Mouse (Mus musculus) midbrain, embryonic 14.5 days (tissue): ENCODE measurements around the gene Lipc. TPM values are rescaled to one million over a fixed set of nuclear protein-coding genes. Genes with fewer than 3 reads are reported as not detected.

Experiments used
- ATAC-seq: fragments of 200-750 bp; cut with Nextera tagmentation; 2 replicates; pipeline ENCODE4 v1.8.0; 2017; ENCODE audit warnings: moderate number of reproducible peaks, moderate library complexity; ENCODE audit not compliant: low FRiP score, low TSS enrichment
- DNase-seq: peaks from one replicate; pipeline ENCODE4 v3.0.0-alpha.2; 2015
- H3K27ac ChIP-seq: fragments of 300-500 bp; sonication (generic); replicated peaks from 2 replicates; pipeline ENCODE4 v1.5.1; 2014; ENCODE audit warnings: mild to moderate bottlenecking, low read depth, low read length, moderate library complexity
- H3K27me3 ChIP-seq: fragments of 300-500 bp; sonication (generic); 2 replicates; pipeline ENCODE4 v1.6.1; 2014; ENCODE audit warnings: low read length, control low read depth, mixed read lengths; ENCODE audit not compliant: control insufficient read depth, insufficient read depth
- H3K36me3 ChIP-seq: fragments of 300-500 bp; sonication (generic); 2 replicates; pipeline ENCODE4 v1.6.1; 2014; ENCODE audit warnings: low read length, control low read depth; ENCODE audit not compliant: control insufficient read depth, insufficient read depth
- H3K4me1 ChIP-seq: fragments of 300-500 bp; sonication (generic); 2 replicates; pipeline ENCODE4 v1.6.1; 2014; ENCODE audit warnings: mild to moderate bottlenecking, antibody characterized with exemption, low read length, control low read depth; ENCODE audit not compliant: control insufficient read depth, insufficient read depth
- H3K4me2 ChIP-seq: fragments of 300-500 bp; sonication (generic); 2 replicates; pipeline ENCODE4 v1.6.1; 2014; ENCODE audit warnings: mild to moderate bottlenecking, low read length, moderate library complexity
- H3K4me3 ChIP-seq: fragments of 300-500 bp; sonication (generic); replicated peaks from 2 replicates; pipeline ENCODE4 v1.5.1; 2014; ENCODE audit warnings: low read depth, low read length
- H3K9ac ChIP-seq: fragments of 300-500 bp; sonication (generic); replicated peaks from 2 replicates; pipeline ENCODE4 v1.6.1; 2014; ENCODE audit warnings: mild to moderate bottlenecking, low read length, moderate library complexity
- H3K9me3 ChIP-seq: fragments of 300-500 bp; sonication (generic); 2 replicates; pipeline ENCODE4 v1.6.1; 2016; ENCODE audit warnings: low read length, control low read depth, mixed read lengths; ENCODE audit not compliant: control insufficient read depth
- WGBS: fragments of 180-500 bp; shearing (Covaris S2); extraction: QIAGEN DNeasy Blood & Tissue Kit; methylation state at CpG from one replicate; pipeline ENCODE4 v1.1.7; 2014; 5-methylcytosine and 5-hydroxymethylcytosine counted together
- polyA plus RNA-seq: library from polyadenylated mRNA; unstranded; fragments of >200 nt; fragmentation: Nextera tagmentation; extraction: Ambion mirVana; gene quantifications from 2 replicates; pipeline ENCODE4 v1.2.1, GENCODE M21; 2014

Gene Lipc
- polyA plus RNA-seq, 1 experiment from 2014 or later = not detected

DNA sequence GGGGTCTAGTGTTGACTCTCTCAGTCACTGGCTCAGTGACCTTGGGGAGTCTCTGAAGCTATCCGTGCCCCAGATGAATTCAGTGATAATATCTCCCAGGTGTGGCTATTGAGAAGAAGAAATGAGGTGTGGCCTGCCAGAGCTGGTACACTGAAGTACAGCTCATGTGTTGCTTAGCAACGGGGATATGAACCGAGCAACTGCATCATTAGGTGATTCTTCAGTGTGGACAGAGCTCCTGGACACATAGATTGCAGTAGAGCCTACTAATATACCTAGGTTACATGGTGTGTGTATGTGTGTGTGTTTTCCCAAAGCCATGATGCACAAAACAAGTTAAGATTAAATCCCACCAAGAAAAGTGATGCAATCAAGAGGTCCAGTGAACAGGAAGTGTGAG, 100.5 kb downstream of the Lipc start:
- Histone ChIP-seq H3K4me1 (no peaks in the 10 kb centered on the region), H3K27ac (no peak overlapping the region), H3K27me3 (no peaks in the 10 kb centered on the region), H3K36me3 (no peaks in the 10 kb centered on the region), H3K9ac (no peak overlapping the region), H3K9me3 (no peaks in the 10 kb centered on the region), H3K4me3 (no peak overlapping the region), H3K4me2 (no peak overlapping the region)
- DNase-seq = peak; percentile 37
- no peak for ATAC-seq
- WGBS = 77% methylated on average over 3 of the region's 3 CpGs

DNA sequence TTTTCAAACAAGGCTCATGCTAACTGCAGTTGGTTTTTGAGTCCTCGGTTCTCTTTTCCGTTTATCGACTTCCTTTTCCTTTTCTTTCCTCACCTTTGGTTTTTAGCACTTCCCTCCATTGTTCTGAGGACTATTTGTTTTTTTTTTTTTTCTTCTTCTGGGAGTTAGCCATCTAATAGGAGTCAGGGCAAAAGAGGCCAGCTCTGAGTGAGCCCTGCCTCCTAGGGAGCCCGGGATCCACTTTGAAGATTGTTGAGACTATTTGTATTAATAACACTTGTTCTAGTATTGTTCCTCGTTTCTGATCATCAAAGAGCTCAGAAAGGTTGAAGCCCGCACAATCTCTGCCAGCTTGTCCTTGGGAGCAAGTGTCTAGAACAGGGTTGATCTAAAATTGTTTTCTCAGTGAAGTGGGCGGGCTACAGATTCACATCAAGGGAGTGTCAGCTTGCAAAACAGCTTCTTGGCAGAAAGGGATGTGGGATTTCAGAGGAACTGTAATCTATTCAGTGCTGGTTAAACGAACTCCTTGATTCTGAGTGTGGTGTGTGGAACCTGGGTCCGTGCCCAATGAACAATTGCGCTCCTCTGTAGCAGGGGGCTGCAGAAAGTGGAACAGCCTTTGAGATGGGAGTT, 103.8 kb downstream of the Lipc start:
- Histone ChIP-seq H3K27ac (no peak overlapping the region), H3K4me3 (no peak overlapping the region), H3K36me3 (no peaks in the 10 kb centered on the region), H3K9ac (no peak overlapping the region), H3K4me1 (no peaks in the 10 kb centered on the region), H3K27me3 (no peaks in the 10 kb centered on the region), H3K9me3 (no peaks in the 10 kb centered on the region), H3K4me2 (no peak overlapping the region)
- WGBS = 70% methylated on average over 10 of the region's 10 CpGs
- DNase-seq (peak; percentile 12), ATAC-seq (no peak)

DNA sequence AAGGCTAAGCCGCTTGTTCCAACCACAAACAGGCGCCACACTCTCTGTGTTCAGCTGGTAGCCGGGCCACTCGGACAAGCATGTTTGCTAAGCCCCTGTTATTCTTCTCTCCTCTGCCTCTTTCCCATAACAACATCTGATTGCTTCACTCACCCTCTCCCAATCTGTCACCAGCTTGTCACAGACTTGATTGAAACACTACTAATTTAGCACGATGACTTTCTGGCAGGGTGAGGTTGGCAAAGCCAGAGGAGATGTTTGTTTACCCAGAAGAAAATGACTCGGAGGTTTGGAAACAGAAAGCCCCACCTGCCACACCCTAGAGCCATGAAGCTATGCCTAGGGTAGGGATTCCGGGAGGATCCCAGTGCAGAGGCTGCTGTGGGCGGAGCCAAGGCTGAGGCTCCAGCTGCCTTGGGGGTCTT, 104.4 kb downstream of the Lipc start:
- Histone ChIP-seq H3K9me3 (no peaks in the 10 kb centered on the region), H3K36me3 (no peaks in the 10 kb centered on the region), H3K27me3 (no peaks in the 10 kb centered on the region), H3K27ac (no peak overlapping the region), H3K4me2 (no peak overlapping the region), H3K4me1 (no peaks in the 10 kb centered on the region), H3K4me3 (no peak overlapping the region), H3K9ac (no peak overlapping the region)
- DNase-seq = peak; percentile 24
- WGBS = 44% methylated on average over 8 of the region's 8 CpGs
- ATAC-seq = no peak

DNA sequence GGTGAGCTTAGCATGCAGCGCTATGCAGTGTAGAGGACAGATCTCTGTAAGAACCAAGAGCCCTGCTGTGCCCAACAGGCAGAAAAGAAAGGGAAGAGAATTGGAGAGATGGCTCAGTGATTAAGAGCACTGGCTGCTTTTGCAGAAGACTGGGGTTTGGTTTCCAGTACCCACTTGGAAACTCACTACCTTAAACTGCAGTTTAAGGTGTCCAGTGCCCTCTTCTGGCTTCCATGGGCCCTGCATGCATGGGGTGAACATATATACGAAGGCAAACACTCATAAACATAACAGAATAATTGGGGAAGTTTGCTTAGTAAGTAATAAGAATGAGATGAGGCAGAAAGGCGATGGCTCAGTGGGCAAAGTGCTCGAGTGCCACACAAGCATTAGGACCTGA, 108.8 kb downstream of the Lipc start:
- H3K27me3 ChIP-seq = no peaks in the 10 kb centered on the region
- no peaks in the 10 kb centered on the region for H3K4me1 ChIP-seq
- no peak for ATAC-seq
- no peak overlapping the region for H3K4me2 ChIP-seq
- H3K27ac ChIP-seq = no peak overlapping the region
- H3K9ac ChIP-seq = no peak overlapping the region
- H3K9me3 ChIP-seq = no peaks in the 10 kb centered on the region
- WGBS = 89% methylated on average over 4 of the region's 4 CpGs
- no peaks in the 10 kb centered on the region for H3K36me3 ChIP-seq
- H3K4me3 ChIP-seq = no peak overlapping the region
- DNase-seq = no peak

DNA sequence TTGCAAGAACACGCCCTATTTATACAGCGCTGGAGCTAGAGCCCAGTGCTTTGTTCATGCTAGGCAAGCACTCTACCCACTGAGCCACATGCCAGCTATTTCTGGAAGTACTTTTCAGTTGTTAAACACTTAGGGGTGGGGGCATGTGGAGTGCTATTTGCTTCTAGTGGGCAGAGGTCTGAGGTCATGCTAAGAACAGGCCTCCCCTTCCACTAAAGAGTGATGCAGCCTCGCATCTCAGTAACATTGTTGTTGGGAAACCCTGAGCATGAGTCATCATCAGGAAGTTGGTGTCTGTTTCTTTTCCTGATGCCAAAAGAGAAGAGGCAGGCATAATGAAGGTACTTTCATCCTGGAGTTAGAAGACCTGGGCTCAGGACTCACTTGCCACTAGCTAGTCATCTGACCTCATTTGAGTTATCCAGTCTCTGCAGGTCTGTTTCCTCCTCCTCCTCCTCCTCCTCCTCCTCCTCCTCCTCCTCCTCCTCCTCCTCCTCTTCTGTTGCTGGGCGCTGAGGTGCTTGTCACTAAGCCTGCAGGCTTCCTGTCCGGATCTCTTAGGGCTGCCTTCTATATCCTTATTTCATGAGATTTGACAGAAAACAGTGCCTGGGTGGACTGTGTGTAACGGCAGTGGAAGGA, 109.6 kb downstream of the Lipc start:
- no peak overlapping the region for H3K9ac ChIP-seq
- no peak overlapping the region for H3K4me2 ChIP-seq
- ATAC-seq (no peak), DNase-seq (no peak)
- no peak overlapping the region for H3K4me3 ChIP-seq
- no peaks in the 10 kb centered on the region for H3K9me3 ChIP-seq
- H3K4me1 ChIP-seq = no peaks in the 10 kb centered on the region
- no peaks in the 10 kb centered on the region for H3K36me3 ChIP-seq
- no peak overlapping the region for H3K27ac ChIP-seq
- WGBS = 79% methylated on average over 6 of the region's 6 CpGs
- H3K27me3 ChIP-seq = no peaks in the 10 kb centered on the region

DNA sequence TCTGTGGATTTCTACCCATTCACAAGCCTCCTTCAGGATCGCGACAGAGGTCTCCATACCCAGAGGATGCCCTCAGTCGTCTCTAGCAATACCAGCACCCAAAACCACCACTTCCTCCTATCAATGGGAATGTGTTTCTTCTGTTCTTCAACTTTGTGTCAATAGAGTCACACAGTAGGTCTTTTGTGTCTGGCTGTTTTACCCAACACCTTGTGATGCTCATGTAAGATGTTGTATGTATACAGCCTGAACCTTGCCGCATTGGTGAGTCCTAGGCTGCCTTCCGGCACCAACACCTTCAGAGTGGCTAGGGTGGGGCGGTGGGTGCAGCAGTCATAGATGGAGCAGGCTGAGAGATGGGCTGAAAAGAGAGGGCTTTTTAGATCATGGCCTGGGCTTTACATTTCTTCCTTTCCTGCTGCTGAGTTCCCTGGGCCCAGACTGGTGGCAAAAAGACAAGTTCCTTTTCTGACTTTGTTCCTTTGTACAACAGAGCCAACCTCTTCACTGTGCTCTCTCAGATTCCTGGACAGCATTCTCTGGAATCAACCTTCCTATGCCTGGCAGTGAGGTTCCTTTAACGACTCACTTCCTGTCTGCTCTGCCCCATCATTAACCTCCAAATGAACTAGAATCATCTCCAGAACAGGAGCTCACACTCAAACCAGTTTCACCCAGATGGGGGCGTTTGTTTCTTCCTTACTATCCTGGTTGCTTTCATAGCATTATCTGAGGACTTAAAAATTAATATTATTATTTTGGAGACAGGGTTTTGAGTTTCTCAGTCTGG, 110.4 kb downstream of the Lipc start:
- Histone ChIP-seq H3K9ac (no peak overlapping the region), H3K4me1 (no peaks in the 10 kb centered on the region), H3K27ac (no peak overlapping the region), H3K4me3 (no peak overlapping the region), H3K4me2 (no peak overlapping the region), H3K27me3 (no peaks in the 10 kb centered on the region), H3K36me3 (no peaks in the 10 kb centered on the region), H3K9me3 (no peaks in the 10 kb centered on the region)
- no peak for DNase-seq
- 93% methylated on average over 8 of the region's 8 CpGs for WGBS
- ATAC-seq = no peak

DNA sequence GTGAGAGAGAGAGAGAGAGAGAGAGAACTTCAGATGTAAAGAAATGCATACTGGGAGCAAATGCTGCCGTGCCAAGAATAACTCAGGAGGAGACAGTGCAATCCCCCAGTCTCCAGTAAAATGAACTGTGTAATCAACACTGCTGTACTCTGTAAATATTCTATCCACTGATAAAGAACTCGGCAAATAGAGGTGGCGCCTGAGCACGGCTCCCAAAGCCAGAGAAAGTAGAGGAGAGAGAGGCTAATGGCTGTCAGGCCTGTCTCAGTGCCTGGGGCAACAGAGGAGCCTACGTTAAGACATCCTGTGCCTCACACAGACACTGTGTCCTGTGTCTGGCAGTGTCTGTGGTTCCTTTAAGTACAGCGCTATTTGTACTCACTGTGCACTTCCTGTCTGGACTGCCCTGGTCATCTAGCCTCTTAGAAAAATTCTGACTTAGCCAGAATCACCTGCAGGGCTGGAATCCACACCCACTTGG, 111.1 kb downstream of the Lipc start:
- ATAC-seq = no peak
- Histone ChIP-seq H3K27ac (no peak overlapping the region; the same call in 1 of the 2 replicates), H3K4me1 (no peaks in the 10 kb centered on the region), H3K4me2 (no peak overlapping the region), H3K36me3 (no peaks in the 10 kb centered on the region), H3K27me3 (no peaks in the 10 kb centered on the region), H3K9ac (no peak overlapping the region), H3K4me3 (no peak overlapping the region), H3K9me3 (no peaks in the 10 kb centered on the region)
- peak; percentile 16 for DNase-seq
- 64% methylated on average over 6 of the region's 6 CpGs for WGBS

DNA sequence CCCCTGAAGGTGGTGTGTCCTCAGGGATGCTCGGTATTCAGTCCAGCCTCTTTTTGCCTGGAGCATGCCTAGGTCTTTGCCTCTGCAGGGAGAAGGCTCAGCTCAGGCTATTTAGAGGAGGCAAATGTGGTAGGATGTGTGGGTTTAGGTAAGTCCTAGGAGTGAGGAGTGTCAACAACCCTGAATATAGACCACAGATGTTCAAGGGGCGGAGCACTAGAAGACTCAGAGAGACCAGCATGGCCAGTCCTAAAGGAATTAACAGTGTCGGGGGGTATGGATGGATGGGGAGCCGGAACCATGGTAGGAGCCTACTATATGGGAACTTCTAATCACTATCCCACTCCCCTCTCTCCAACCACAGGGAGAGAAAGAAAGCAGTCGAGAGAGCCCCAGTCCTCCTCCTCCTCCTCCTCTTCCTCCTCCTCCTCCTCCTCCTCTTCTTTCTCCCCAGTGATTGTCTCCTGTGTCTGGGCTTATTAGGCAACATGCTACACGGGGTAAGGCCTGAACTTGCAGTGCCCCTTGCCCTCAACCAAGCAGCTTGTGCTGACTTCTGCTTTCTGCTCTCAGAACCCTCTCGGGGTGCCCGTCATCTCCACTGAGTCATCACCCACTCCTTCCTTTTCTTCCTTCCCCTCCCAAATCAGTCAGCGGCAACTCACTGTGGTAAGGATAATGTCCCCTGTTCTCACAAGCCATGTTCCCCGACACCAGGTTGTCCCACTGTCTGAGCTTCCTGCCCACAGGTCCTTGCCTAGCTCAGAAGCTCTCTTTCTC, 113.7 kb downstream of the Lipc start:
- no peak for ATAC-seq
- DNase-seq = no peak
- no peak overlapping the region for H3K4me3 ChIP-seq
- H3K27me3 ChIP-seq = no peaks in the 10 kb centered on the region
- H3K27ac ChIP-seq = no peak overlapping the region
- no peak overlapping the region for H3K9ac ChIP-seq
- no peaks in the 10 kb centered on the region for H3K4me1 ChIP-seq
- WGBS = 82% methylated on average over 10 of the region's 10 CpGs
- H3K9me3 ChIP-seq = no peaks in the 10 kb centered on the region
- H3K4me2 ChIP-seq = no peak overlapping the region
- H3K36me3 ChIP-seq = no peaks in the 10 kb centered on the region
